Mouse (Mus musculus) adrenal gland, postnatal 36 days (tissue): ENCODE results near the gene Gse1. TPM values are rescaled to one million over a fixed set of nuclear protein-coding genes. Genes with fewer than 3 reads are reported as not detected.
A peak's percentile ranks its signal among the peaks of the same experiment; 100 is the strongest.

Experiments used
- DNase-seq, 2 experiments: peaks; one replicate each; pipeline ENCODE4 v3.0.0; 2021; ENCODE audit warnings: mixed read lengths in 1 of 2
- total RNA-seq, 2 experiments: library from RNA; stranded (reverse); gene quantifications; 2 replicates each; pipeline ENCODE4 v1.2.3; 2021

Gse1 gene
- total RNA-seq, 2 experiments from 2014 or later, result 25.9 to 30.2 TPM

GRCm38 (mm10) chr8:120515650-120516049 is 287.4 kb downstream of the Gse1 start:
- DNase-seq, result no peak

GRCm38 (mm10) chr8:120516182-120516755 is 288.0 kb downstream of the Gse1 start:
- no peak for DNase-seq

- DNase-seq, result no peak
Observed at GRCm38 (mm10) chr8:120517666-120518410, 289.6 kb downstream of the Gse1 start.

- DNase-seq, result no peak
Observed at GRCm38 (mm10) chr8:120518736-120519534, 290.7 kb downstream of the Gse1 start.

GRCm38 (mm10) chr8:120520287-120520686 is 292.0 kb downstream of the Gse1 start:
- no peak for DNase-seq

- no peak for DNase-seq
Observed at GRCm38 (mm10) chr8:120520707-120521590, 292.7 kb downstream of the Gse1 start.

- DNase-seq, result no peak
Observed at GRCm38 (mm10) chr8:120521591-120521965, 293.3 kb downstream of the Gse1 start.

GRCm38 (mm10) chr8:120523641-120524040 is 295.4 kb downstream of the Gse1 start:
- DNase-seq, result no peak

GRCm38 (mm10) chr8:120525135-120525534 is 296.9 kb downstream of the Gse1 start:
- no peak for DNase-seq

- DNase-seq, result peak; percentile 54 to 66
Observed at GRCm38 (mm10) chr8:120525832-120526231, 297.6 kb downstream of the Gse1 start.

GRCm38 (mm10) chr8:120526577-120526976 is 298.3 kb downstream of the Gse1 start:
- DNase-seq, result no peak

- DNase-seq, result no peak
Observed at GRCm38 (mm10) chr8:120528332-120528731, 300.1 kb downstream of the Gse1 start.

GRCm38 (mm10) chr8:120529226-120529625 is 301.0 kb downstream of the Gse1 start:
- peak; percentile 76 to 83 for DNase-seq

- DNase-seq, result no peak
Observed at GRCm38 (mm10) chr8:120530954-120531656, 302.8 kb downstream of the Gse1 start.

- no peak for DNase-seq
Observed at GRCm38 (mm10) chr8:120531775-120532516, 303.7 kb downstream of the Gse1 start.

GRCm38 (mm10) chr8:120532517-120533215 is 304.4 kb downstream of the Gse1 start:
- DNase-seq, result no peak

- DNase-seq, result no peak
Observed at GRCm38 (mm10) chr8:120533380-120533779, 305.1 kb downstream of the Gse1 start.

- DNase-seq, result no peak
Observed at GRCm38 (mm10) chr8:120534080-120534479, 305.8 kb downstream of the Gse1 start.

- peak; percentile 91 for DNase-seq
Observed at GRCm38 (mm10) chr8:120534504-120535368, 306.5 kb downstream of the Gse1 start.
